Mouse (Mus musculus) spleen, adult 2 months (tissue): ENCODE measurements around the gene Cd300lg.

Experiments
- CTCF ChIP-seq: fragments of 200-500 bp; IDR thresholded peaks from 2 replicates; pipeline ENCODE4 v1.5.1; 2011; ENCODE audit warnings: mild to moderate bottlenecking, inconsistent platforms; ENCODE audit not compliant: insufficient read depth, insufficient read length, insufficient replicate concordance; ENCODE audit errors: extremely low read depth
- POLR2A ChIP-seq: fragments of 200-500 bp; IDR thresholded peaks from 2 replicates; pipeline ENCODE4 v1.6.1; 2011; ENCODE audit warnings: low read depth, low read length, inconsistent platforms

DNA sequence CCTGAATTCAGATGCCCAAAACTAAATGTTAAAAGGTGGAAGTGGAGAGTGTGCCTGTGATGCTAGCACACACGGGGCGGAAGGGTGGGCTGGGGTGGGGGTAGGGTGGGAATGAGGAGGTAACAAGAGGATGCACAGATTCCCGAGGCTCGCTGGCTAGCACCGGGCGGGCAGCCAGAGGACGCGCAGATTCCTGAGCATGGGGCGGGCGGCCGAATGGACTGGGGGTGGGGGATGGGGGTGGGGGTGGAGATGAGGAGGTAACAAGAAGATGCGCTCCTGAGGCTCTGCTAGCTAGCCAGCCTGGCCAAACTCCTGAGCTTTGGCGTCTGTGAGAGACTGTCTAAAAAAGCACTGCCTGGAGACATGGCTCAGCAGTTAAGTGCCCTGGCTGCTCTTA lies 29.1 kb downstream of the Cd300lg start:
- TF ChIP-seq CTCF (no peak), POLR2A (no peak)
